Mouse (Mus musculus) urinary bladder, adult 2 months (tissue): Measurements from ENCODE around the gene Cdkn1a. TPM values are rescaled to one million over a fixed set of nuclear protein-coding genes. Genes with fewer than 3 reads are reported as not detected.
"Not testable (repeated sequence)": the region's sequence is repeated elsewhere in the genome, so short reads cannot be mapped to it uniquely, and the experiment has no call there.

Source experiments
- DNase-seq: peaks from one replicate; pipeline ENCODE4 v3.0.0; 2022; ENCODE audit warnings: low spot score
- polyA plus RNA-seq: library from polyadenylated mRNA; depleted of rRNA; stranded (reverse); fragments of >200 nt; gene quantifications from 2 replicates; pipeline ENCODE4 v1.2.3, GENCODE M21; 2012

Cdkn1a gene
- polyA plus RNA-seq, 1 experiment: 42.3 TPM

DNA sequence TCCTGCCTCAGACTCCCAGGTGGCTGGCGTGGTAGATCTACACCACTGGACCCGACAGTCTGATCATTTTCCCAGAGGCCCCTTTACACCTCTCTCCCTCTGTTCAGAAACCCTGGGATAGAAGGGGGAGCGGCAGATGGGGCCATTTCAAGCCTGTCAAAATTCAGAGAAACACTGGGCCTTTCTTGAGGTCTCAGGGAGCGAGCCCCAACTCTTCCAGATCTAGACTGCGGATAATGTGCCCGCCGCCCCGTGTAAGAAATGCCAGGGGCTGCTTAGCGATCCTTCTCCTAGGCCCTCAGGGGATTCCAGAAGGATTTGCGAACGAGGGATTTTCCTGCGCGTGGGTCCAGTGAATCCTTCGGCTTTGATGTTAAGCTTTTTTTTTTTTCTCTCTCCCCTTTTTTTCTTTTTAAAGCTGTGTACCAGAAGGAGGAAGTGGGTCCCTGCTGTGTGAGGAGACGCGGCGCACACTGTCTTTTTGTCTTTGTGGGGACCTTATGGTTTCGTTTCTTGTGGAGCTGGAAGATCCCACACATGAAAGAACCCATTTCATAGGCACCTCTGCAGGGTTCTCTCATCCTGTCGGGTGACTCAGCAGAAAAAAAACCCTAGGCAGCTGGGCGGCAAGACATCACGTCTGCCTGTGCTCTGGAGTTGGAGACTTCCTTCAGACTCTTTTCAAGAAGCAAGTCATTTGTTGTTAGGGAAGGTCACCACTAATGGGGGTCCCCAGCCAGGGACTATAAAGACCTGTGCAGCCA is 9.0 kb upstream of the Cdkn1a start:
- no peak for DNase-seq

DNA sequence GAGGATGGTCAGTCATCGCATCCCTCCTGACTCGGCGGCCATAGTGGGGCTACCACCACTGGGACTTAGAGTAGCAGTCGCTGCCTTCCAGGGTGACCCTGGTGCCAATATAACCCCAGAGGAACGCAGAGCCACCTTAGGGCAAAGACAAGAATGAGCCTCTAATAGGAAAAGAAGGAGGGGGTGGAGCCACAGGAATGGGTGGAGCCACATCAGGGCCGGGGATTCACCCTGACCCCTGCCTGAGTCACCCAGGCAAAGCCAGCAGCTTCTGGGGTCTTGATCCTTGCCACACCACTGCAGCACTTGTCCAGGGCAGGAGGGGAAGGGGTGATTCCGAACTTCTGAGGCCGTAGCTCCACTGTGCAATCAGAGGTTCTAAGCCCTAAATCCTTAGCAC is 7.2 kb upstream of the Cdkn1a start:
- no peak for DNase-seq

DNA sequence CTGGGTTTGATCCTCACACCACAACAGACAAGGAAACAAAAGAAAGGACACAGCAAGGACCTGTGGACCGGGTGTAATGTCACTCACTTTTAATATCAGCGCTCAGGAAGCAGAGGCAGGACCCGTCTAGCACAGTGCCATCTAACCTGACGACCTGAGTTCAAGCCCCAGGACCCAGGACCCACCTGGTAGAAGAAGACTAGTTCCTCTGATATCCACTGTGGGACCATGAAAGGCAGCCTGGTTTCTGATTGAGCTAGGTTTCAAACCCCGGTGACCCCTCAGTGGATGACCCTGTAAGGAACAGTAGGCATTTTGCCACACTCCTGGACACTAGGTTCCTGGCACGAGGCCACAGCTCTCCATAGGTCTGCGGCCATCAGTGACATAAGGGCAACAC is 6.1 kb upstream of the Cdkn1a start:
- DNase-seq: no peak

DNA sequence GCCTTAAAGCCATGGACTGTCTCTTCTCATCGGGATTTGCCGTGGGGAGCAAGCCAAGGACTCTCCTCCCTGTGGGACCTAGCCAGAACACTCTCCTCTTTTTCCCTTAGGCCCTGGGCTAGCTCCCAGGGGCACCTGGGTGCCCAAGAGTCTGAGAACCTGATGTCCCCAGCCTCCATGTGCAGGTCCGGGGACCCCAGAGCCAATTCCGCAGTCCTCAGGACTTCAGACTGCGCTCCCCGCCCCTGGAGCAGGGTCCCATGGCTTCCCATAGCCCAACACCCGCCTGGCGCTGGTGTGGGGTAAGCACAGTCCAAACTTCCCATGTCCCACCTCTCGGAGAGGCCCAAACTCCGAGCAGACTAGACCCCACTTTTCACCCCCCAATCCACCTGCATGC is 5.5 kb upstream of the Cdkn1a start:
- no peak for DNase-seq

DNA sequence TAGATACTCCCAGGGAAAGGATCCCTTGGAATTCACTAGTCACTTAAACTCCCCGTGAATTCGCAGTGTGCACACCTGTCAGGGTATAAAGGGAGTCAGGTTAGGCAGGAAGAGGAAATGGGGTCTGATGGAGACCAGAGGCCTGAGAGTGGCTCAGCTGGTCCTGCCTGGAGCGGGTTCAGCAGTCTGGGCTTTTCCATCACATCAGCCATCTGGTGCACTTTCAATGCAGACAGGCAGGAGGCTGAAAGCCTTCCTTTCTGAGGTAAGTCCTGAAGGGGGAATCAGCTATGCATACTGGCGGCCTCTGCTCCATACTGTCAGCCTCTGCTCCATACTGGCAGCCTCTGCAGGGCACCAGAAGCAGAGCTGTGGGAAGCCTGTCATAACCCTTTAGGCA is 3.9 kb upstream of the Cdkn1a start:
- DNase-seq: peak; percentile 10

DNA sequence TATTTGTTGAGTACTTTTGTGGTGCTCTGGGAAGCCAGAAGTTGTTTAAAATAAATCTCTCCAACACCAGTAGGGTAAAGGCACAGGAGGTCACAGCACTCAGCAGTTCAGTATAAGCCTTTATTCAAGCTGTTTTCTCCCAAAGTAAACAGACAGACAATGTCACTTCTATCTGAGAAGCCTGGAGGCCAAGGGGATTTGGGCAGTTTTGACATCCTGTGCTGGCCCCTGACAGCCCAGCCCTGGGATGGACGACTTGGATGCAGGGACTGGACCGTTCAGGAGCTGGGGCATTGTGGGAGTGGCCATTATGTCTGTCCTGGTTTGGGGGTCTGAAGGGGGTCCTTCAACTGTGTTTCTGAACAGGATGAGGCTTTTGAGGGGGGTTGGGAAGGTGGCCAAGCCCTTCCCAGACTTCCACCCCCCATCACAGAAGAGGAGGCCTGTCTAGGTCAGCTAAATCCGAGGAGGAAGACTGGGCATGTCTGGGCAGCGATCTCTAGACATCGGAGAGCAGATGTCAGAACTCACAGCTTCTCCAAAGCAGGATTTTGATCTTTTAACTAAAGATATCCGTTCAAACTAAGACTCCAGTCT is 670 bp downstream of the Cdkn1a start:
- DNase-seq: peak; percentile 18

DNA sequence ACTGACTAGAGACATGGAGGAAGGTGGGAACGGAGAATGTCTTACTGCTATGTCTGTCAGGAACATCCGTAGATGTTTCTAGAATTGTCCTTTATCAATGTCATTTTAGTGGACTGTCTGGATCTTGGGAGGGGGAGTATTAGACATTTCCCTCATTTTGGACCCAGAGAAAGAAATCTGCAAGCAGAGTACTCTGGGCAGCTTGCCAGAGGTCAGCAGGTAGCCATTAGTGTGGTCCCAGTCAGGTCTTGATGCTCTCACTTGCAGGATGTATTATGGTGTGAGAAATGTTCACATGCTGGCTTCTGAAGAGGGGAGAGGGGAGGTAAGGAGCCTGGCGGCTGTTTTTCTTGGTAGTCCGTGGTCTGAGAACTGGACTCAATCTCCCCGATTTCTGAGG is 1.7 kb downstream of the Cdkn1a start:
- peak; percentile 10 for DNase-seq

GRCm38 (mm10) chr17:29093110-29093952 is 2.6 kb downstream of the Cdkn1a start:
- DNase-seq: peak; percentile 94

DNA sequence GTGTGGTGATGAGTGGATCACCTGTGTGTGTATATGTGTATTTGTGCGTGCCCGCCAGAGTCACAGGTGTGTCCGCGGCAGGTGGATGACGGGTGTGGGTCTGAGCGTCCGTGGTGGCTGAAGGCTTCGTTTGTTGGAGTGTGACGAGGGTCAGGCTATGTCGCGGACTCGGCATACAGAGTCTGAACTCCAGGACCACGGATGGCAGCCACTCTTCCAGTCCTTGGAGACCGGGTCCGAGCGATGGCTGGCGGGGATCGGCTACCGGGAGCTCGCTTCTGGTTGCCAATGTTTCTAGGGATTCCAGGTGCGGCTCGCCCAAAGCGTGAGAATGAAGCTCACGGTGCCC is 3.2 kb downstream of the Cdkn1a start:
- no peak for DNase-seq

DNA sequence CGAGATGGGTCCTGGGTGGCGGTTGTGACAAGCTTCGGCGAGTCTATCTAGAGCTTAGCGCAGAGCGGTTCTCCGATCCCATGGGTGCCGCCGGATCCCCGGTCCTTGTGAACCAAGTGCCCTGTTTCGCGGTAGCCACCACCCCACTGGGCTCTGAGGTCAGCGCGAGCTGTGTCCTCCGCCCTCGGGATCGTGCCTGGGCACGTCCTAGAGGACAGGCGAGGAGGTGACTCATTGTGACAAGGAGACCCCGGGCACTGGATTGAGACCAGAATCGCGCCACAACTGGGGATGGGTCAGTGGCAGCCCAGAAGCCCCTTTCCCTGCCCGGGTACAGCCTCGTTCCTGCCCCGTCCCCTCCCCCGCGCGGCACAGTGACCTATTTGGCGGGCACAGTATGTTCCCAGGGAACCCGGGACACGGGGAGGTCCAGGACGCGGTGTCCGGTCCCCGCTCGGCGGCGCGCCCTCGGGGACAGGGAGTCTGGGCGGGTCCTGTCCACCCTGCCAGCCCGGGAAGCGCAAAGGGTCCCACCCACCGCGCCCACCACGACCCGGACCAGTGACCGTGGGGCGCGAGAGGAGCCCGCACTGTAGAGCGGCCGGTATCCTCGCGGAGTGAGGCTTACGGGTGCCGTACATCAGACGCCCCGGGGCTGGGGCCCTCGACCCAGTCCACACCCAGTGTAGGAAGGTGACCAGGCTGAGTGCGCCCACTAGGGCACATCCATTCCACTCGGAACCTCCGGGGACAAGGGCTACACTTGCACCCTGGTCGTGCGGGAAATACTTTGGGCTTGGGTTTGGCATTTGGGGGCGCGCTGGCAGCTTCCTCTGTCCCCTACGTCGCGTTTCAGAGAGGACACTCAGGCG is 3.8 kb downstream of the Cdkn1a start:
- peak; percentile 70 for DNase-seq

- DNase-seq: peak; percentile 99
Measured at GRCm38 (mm10) chr17:29095201-29095733, 4.5 kb downstream of the Cdkn1a start.

DNA sequence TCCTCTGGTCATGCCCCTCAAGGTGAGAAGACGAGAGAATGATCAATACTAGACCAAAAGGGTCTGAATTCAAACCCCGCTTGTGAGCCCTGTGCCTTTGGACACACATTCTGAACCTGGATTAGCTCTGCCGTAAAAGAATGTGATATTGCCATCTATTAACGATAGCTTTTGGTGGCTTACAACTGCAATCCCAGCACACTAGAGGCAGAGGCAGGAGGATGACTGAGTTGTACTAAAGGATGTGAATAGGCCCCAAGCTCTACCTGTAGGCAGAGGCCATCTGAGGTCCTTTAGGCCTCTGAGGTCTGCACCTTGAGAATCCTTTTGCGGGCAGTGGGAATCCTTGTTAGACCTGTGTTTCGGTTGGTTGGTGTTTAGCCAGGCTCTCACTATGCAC is 5.5 kb downstream of the Cdkn1a start:
- DNase-seq: peak; percentile 13

- peak; percentile 30 for DNase-seq
Measured at GRCm38 (mm10) chr17:29096851-29097561, 6.2 kb downstream of the Cdkn1a start.

DNA sequence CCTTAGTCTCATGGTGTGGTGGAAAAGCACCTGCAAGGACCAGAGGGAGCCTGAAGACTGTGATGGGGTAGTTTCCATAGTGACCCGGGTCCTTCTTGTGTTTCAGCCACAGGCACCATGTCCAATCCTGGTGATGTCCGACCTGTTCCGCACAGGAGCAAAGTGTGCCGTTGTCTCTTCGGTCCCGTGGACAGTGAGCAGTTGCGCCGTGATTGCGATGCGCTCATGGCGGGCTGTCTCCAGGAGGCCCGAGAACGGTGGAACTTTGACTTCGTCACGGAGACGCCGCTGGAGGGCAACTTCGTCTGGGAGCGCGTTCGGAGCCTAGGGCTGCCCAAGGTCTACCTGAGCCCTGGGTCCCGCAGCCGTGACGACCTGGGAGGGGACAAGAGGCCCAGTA is 7.5 kb downstream of the Cdkn1a start:
- peak; percentile 19 for DNase-seq

DNA sequence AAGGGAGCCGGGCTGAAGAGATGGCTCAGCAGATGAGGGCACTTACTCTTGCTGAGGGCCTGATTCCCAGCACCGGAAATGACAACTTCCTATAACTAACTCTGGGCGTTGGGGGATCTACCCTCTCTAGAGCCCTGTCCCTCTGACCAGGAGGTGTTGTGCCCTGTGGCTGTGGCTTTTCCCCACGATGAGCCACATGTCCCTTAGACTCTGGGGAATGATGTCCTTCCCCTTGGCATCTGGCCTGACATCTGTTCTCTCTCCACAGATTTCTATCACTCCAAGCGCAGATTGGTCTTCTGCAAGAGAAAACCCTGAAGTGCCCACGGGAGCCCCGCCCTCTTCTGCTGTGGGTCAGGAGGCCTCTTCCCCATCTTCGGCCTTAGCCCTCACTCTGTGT is 8.3 kb downstream of the Cdkn1a start:
- peak; percentile 15 for DNase-seq

GRCm38 (mm10) chr17:29100627-29101026 is 9.9 kb downstream of the Cdkn1a start:
- peak; percentile 4 for DNase-seq

GRCm38 (mm10) chr17:29110356-29110755 is 19.6 kb downstream of the Cdkn1a start:
- not testable (repeated sequence) for DNase-seq

- no peak for DNase-seq
Measured at GRCm38 (mm10) chr17:29111332-29111731, 20.6 kb downstream of the Cdkn1a start.

GRCm38 (mm10) chr17:29113591-29114352 is 23.0 kb downstream of the Cdkn1a start, which contains the start of gene Rab44:
Rab44 (plus strand) TSS chr17:29114145.
- no peak for DNase-seq

GRCm38 (mm10) chr17:29116023-29116422 is 25.2 kb downstream of the Cdkn1a start:
- no peak for DNase-seq
